Mouse (Mus musculus) stomach, postnatal 0 days (tissue): Measurements from ENCODE around the gene Crispld2. TPM values are rescaled to one million over a fixed set of nuclear protein-coding genes. Genes with fewer than 3 reads are reported as not detected.

ENCODE experiments used
- ATAC-seq: fragments of 200-750 bp; cut with Nextera tagmentation; 2 replicates; pipeline ENCODE4 v1.8.0; 2017; ENCODE audit not compliant: low FRiP score, low TSS enrichment
- DNase-seq: peaks from one replicate; pipeline ENCODE4 v3.0.0-alpha.2; 2016; ENCODE audit warnings: low spot score
- H3K27ac ChIP-seq: fragments of 300-500 bp; sonication (generic); replicated peaks from 2 replicates; pipeline ENCODE4 v1.5.1; 2014; ENCODE audit warnings: mild to moderate bottlenecking, control low read depth
- H3K27me3 ChIP-seq: fragments of 300-500 bp; sonication (generic); 2 replicates; pipeline ENCODE4 v1.6.1; 2014; ENCODE audit warnings: low read length; ENCODE audit not compliant: control insufficient read depth, insufficient read depth
- H3K36me3 ChIP-seq: fragments of 300-500 bp; sonication (generic); 2 replicates; pipeline ENCODE4 v1.6.1; 2014; ENCODE audit warnings: low read length, mixed read lengths; ENCODE audit not compliant: control insufficient read depth, insufficient read depth
- H3K4me1 ChIP-seq: fragments of 300-500 bp; sonication (generic); replicated peaks from 2 replicates; pipeline ENCODE4 v1.6.1; 2014; ENCODE audit warnings: antibody characterized with exemption; ENCODE audit not compliant: control insufficient read depth, insufficient read depth
- H3K4me2 ChIP-seq: fragments of 300-500 bp; sonication (generic); replicated peaks from 2 replicates; pipeline ENCODE4 v1.6.1; 2014; ENCODE audit warnings: low read depth, mild to moderate bottlenecking, control low read depth, moderate library complexity
- H3K4me3 ChIP-seq: fragments of 300-500 bp; sonication (generic); 2 replicates; pipeline ENCODE4 v1.5.1; 2014; ENCODE audit warnings: low read depth, low read length, control low read depth
- H3K9ac ChIP-seq: fragments of 300-500 bp; sonication (generic); 2 replicates; pipeline ENCODE4 v1.6.1; 2014; ENCODE audit warnings: mild to moderate bottlenecking, low read length, control low read depth, mixed read lengths
- H3K9me3 ChIP-seq: fragments of 300-500 bp; sonication (generic); 2 replicates; pipeline ENCODE4 v1.6.1; 2016; ENCODE audit warnings: low read length; ENCODE audit not compliant: control insufficient read depth
- CTCF ChIP-seq: IDR thresholded peaks from 2 replicates; pipeline ENCODE4 v1.5.1; 2016; ENCODE audit warnings: antibody characterized with exemption, low read depth, mild to moderate bottlenecking, moderate library complexity
- EP300 ChIP-seq: optimal IDR thresholded peaks from 2 replicates; pipeline ENCODE3; 2016; ENCODE audit warnings: antibody characterized with exemption
- WGBS: fragments of 180-500 bp; shearing (Covaris S2); extraction: QIAGEN DNeasy Blood & Tissue Kit; methylation state at CpG from one replicate; pipeline ENCODE4 v1.1.7; 2014; 5-methylcytosine and 5-hydroxymethylcytosine counted together
- polyA plus RNA-seq: library from polyadenylated mRNA; unstranded; fragments of >200 nt; fragmentation: Nextera tagmentation; extraction: Ambion mirVana; gene quantifications from 2 replicates; pipeline ENCODE4 v1.2.1, GENCODE M21; 2015

The Crispld2 gene
- polyA plus RNA-seq, 1 experiment from 2014 or later, result 29.6 TPM

- DNase-seq (no peak), ATAC-seq (no peak)
- Histone ChIP-seq H3K4me1 (0 out of 2 replicates have a peak, but pooled peaks cover under 1% of the 10 kb centered on the region), H3K27ac (no peak overlapping the region), H3K27me3 (no peaks in the 10 kb centered on the region), H3K4me2 (no peak overlapping the region), H3K9ac (no peak overlapping the region), H3K9me3 (no peaks in the 10 kb centered on the region), H3K4me3 (no peak overlapping the region), H3K36me3 (no peaks in the 10 kb centered on the region)
- WGBS, result 68% methylated on average over 4 of the region's 4 CpGs
- no peak for TF ChIP-seq EP300
- no peak for TF ChIP-seq CTCF
Measured at GRCm38 (mm10) chr8:120051908-120052307, 59.7 kb downstream of the Crispld2 start.

GRCm38 (mm10) chr8:120052318-120052717, 60.1 kb downstream of the Crispld2 start:
- no peak for TF ChIP-seq EP300
- TF ChIP-seq CTCF, result no peak
- 55% methylated on average over 8 of the region's 8 CpGs for WGBS
- Histone ChIP-seq H3K4me1 (no peaks in the 10 kb centered on the region), H3K9ac (no peak overlapping the region), H3K27ac (0 out of 2 replicates have a peak overlapping the region, but pooled peaks have one; percentile 13), H3K36me3 (no peaks in the 10 kb centered on the region), H3K4me2 (no peak overlapping the region), H3K4me3 (no peak overlapping the region), H3K9me3 (no peaks in the 10 kb centered on the region), H3K27me3 (no peaks in the 10 kb centered on the region)
- 0 out of 2 replicates have a peak, but pooled peaks have one; percentile 21 for ATAC-seq
- no peak for DNase-seq

- 86% methylated on average over 3 of the region's 3 CpGs for WGBS
- H3K9ac ChIP-seq, result no peak overlapping the region
- TF ChIP-seq CTCF (no peak), EP300 (no peak)
- no peak overlapping the region for H3K27ac ChIP-seq
- no peaks in the 10 kb centered on the region for H3K27me3 ChIP-seq
- no peaks in the 10 kb centered on the region for H3K9me3 ChIP-seq
- H3K36me3 ChIP-seq, result no peaks in the 10 kb centered on the region
- no peaks in the 10 kb centered on the region for H3K4me1 ChIP-seq
- ATAC-seq (no peak), DNase-seq (no peak)
- H3K4me3 ChIP-seq, result no peak overlapping the region
- no peak overlapping the region for H3K4me2 ChIP-seq
Measured at GRCm38 (mm10) chr8:120054833-120055232, 62.6 kb downstream of the Crispld2 start.

- H3K27me3 ChIP-seq, result no peaks in the 10 kb centered on the region
- no peak overlapping the region for H3K9ac ChIP-seq
- no peak for ATAC-seq
- no peaks in the 10 kb centered on the region for H3K4me1 ChIP-seq
- no peak overlapping the region for H3K27ac ChIP-seq
- no peak overlapping the region for H3K4me3 ChIP-seq
- H3K4me2 ChIP-seq, result no peak overlapping the region
- no peaks in the 10 kb centered on the region for H3K9me3 ChIP-seq
- DNase-seq, result no peak
- no peaks in the 10 kb centered on the region for H3K36me3 ChIP-seq
- 61% methylated on average over 2 of the region's 2 CpGs for WGBS
- no peak for TF ChIP-seq EP300
- no peak for TF ChIP-seq CTCF
Measured at GRCm38 (mm10) chr8:120057078-120057477, 64.8 kb downstream of the Crispld2 start.

GRCm38 (mm10) chr8:120062742-120063141, 70.5 kb downstream of the Crispld2 start:
- Histone ChIP-seq H3K36me3 (no peaks in the 10 kb centered on the region), H3K4me2 (no peak overlapping the region), H3K4me1 (no peaks in the 10 kb centered on the region), H3K27ac (no peak overlapping the region), H3K9ac (no peak overlapping the region), H3K27me3 (no peaks in the 10 kb centered on the region), H3K9me3 (no peaks in the 10 kb centered on the region), H3K4me3 (no peak overlapping the region)
- WGBS, result 90% methylated on average over 14 of the region's 14 CpGs
- no peak; the same call in 1 of the 2 replicates for ATAC-seq
- TF ChIP-seq EP300 (no peak), CTCF (no peak)
- no peak for DNase-seq

GRCm38 (mm10) chr8:120063326-120063725, 71.1 kb downstream of the Crispld2 start:
- WGBS, result 50% methylated on average over 3 of the region's 3 CpGs
- no peaks in the 10 kb centered on the region for H3K9me3 ChIP-seq
- H3K27me3 ChIP-seq, result no peaks in the 10 kb centered on the region
- H3K4me3 ChIP-seq, result no peak overlapping the region
- H3K4me2 ChIP-seq, result no peak overlapping the region
- H3K9ac ChIP-seq, result no peak overlapping the region
- DNase-seq, result no peak
- no peaks in the 10 kb centered on the region for H3K4me1 ChIP-seq
- H3K27ac ChIP-seq, result no peak overlapping the region
- TF ChIP-seq EP300 (no peak), CTCF (no peak)
- H3K36me3 ChIP-seq, result no peaks in the 10 kb centered on the region
- ATAC-seq, result no peak
